Mouse (Mus musculus): ENCODE data around the gene Znrf1.

- TF ChIP-seq CTCF (IDR thresholded peaks at IDR 0.05; ENCODE audit: extremely low read depth, insufficient read depth, insufficient read length, insufficient replicate concordance) = no peak
- no peak for TF ChIP-seq POLR2A (IDR thresholded peaks at IDR 0.05; ENCODE audit: low read depth, low read length)
Observed at GRCm38 (mm10) chr8:111548201-111548600, 12.3 kb downstream of the Znrf1 start.
